Mouse (Mus musculus) adrenal gland, postnatal 36 days (tissue): ENCODE measurements at regions not wholly inside any gene's neighbourhood (a gene's known extent, or its start where the extent isn't known, plus 50 kb on each side); places are given as distances from the start of the nearest gene placed in this dataset.

ENCODE experiments used
- DNase-seq, 2 experiments: peaks; one replicate each; pipeline ENCODE4 v3.0.0; 2021; ENCODE audit warnings: mixed read lengths in 1 of 2

- no peak for DNase-seq
Observed at GRCm38 (mm10) chr4:142302041-142302723, 63.0 kb upstream of the Kazn start.

- no peak for DNase-seq
Observed at GRCm38 (mm10) chr4:142298770-142299337, 59.7 kb upstream of the Kazn start.

DNA sequence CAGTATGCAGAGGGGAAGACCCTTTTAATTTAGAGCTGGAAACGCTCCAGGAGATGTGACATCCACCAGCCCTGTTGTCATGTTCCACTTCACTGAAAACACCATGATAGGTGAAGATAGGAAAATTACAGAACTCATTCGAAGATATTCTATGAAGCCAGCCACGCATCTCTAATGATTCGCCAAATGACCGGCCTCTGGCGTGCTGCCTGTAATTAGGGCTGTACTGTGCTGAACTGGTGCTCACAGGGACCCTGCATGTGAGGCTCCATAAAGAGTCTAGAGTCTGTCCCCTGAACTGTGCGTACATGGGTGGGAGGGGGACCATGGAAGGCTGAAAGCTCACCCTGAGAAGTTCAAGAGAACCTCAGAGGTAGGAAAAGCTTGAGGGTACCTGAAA is 53.6 kb upstream of the Kazn start:
- no peak for DNase-seq

DNA sequence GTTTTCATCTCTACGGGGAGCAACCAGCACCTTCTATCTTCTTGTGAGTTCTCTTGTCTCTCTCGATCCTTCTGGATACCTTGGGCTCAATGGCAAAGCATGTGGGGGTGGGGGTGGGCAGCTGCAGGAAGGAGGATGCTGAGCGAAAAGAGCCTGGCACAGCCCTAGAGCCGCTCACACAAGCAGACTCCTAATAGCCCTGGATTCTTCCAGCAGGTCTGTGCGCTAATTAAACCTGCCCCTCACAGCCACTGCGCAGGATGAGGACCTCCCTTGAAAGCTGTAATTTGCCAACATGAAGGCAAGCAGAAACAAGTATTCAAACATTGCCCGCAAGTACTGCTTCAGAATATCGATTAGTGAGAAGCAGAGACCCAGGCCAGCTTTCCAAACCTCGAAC is 53.1 kb upstream of the Kazn start:
- no peak for DNase-seq

GRCm38 (mm10) chr4:142291366-142291765 is 52.2 kb upstream of the Kazn start:
- no peak for DNase-seq
